Mouse (Mus musculus) E14TG2a.4 (cell line): Measurements from ENCODE around the gene Zc3h7a.

ENCODE experiments used
- CTCF ChIP-seq: conservative IDR thresholded peaks from 2 replicates; pipeline ENCODE4 v1.5.1; 2014; ENCODE audit warnings: low read length
- POU5F1 ChIP-seq: IDR thresholded peaks from 2 replicates; pipeline ENCODE4 v1.6.1; 2014; ENCODE audit warnings: low read length, borderline replicate concordance

GRCm38 (mm10) chr16:11133476-11134347 is 42.5 kb downstream of the Zc3h7a start:
- no peak for TF ChIP-seq CTCF
- no peak for TF ChIP-seq POU5F1
